Mouse (Mus musculus) cerebellum, postnatal 14 days (tissue): ENCODE data around the gene Cdk18.

ENCODE experiments used
- DNase-seq, 2 experiments: peaks; one replicate each; pipeline ENCODE4 v3.0.0; 2021; ENCODE audit warnings: mixed read lengths in 2 of 2

Cdk18 gene

DNA sequence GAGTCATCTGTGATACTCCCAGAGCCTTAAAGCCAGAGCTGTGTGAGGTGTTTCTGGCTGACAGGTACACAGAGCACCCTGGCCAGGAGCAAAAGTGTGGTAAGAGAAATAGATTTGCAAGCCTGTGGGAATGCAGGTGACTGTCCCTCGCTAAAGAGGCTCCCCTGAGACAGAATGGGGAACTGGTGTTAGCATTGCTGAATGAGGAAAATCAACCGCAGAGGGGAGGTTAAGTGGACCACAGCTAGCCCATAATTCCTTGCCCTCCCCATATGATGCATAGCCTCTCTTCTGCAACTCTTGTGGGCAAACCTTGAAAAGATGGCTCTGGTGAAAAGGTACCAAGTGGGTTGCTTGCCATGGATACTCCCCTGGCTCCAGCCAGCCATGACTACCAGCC lies 9.9 kb upstream of the Cdk18 start:
- no peak for DNase-seq

GRCm38 (mm10) chr1:132145973-132146685 lies 6.6 kb upstream of the Cdk18 start:
- peak in 1 of 2 experiments; percentile 55 for DNase-seq

GRCm38 (mm10) chr1:132144837-132145236 lies 5.4 kb upstream of the Cdk18 start:
- peak in 1 of 2 experiments; percentile 55 for DNase-seq

- peak in 1 of 2 experiments; percentile 50 for DNase-seq
These were observed 4.7 kb upstream of the Cdk18 start for GRCm38 (mm10) chr1:132144223-132144622.

- DNase-seq, result no peak
These were observed 4.2 kb upstream of the Cdk18 start for GRCm38 (mm10) chr1:132143730-132144129.

- DNase-seq, result peak in 1 of 2 experiments; percentile 50
These were observed 3.6 kb upstream of the Cdk18 start for GRCm38 (mm10) chr1:132143079-132143478.

DNA sequence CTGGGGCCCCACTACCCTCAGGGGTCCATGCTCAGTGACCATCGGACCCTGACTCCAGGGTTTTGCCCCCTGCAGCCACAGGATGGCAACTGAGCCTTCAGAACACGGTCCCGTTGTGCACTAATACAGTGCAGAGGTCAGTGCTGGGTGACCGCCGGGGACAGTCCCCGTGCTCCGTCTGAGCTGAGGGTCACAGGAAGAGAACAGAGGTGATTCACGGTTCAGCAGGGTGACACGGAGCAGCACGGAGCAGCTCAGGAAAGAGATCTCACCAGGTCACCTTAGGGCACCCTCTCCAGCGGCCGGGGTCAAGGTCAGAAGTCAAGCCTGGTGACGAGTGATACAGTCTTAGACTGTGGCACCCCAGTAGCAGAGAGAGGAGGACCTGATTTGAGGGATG lies 2.3 kb upstream of the Cdk18 start:
- DNase-seq, result no peak

DNA sequence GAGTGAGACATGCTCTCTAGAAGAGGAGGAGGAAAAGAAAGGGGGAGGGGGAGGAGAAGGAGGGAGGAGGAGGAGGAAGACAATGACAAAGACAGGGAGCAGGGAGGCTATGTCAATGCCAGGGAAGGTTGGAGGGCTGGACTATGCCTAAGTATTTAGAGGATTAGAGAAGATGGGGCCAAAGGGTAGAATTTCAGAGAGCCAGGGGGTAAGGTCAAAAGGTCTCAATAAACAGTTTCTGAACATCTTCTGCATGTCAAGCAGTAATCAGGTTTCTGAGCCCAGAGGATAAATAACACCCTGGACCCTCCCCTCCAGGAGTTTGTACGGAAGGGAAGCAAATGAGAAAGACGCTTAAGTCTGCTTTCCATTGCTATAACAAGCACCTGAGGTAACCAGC lies 1.7 kb upstream of the Cdk18 start:
- no peak for DNase-seq

GRCm38 (mm10) chr1:132140574-132140973 lies 1.1 kb upstream of the Cdk18 start:
- DNase-seq, result no peak

DNA sequence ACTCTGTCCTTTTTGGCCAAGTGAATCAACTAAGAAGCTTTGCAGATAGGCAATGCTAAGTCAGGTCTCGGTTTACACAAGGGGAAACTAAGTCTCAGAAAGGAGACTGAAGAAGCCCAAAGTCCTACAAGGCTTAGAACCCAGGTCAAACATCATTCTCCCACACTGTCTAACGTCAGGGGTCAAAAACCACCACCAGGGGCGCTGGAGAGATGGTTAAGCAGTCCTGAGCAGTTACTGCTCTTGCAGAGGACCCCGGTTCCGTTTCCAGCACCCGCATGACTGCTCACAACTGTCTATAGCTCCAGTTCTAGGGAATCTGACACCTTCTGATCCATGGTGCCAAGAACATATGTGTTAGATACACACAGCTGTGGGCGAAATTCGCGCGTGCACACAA lies 687 bp upstream of the Cdk18 start:
- peak; percentile 66 to 84 for DNase-seq

GRCm38 (mm10) chr1:132138576-132139415 lies 688 bp downstream of the Cdk18 start:
- DNase-seq, result no peak

- DNase-seq, result no peak
These were observed 1.4 kb downstream of the Cdk18 start for GRCm38 (mm10) chr1:132137935-132138575.

- no peak for DNase-seq
These were observed 2.6 kb downstream of the Cdk18 start for GRCm38 (mm10) chr1:132136847-132137246.

GRCm38 (mm10) chr1:132135631-132136030 lies 3.9 kb downstream of the Cdk18 start:
- DNase-seq, result no peak

- DNase-seq, result no peak
These were observed 11.2 kb downstream of the Cdk18 start for GRCm38 (mm10) chr1:132128311-132128710.

DNA sequence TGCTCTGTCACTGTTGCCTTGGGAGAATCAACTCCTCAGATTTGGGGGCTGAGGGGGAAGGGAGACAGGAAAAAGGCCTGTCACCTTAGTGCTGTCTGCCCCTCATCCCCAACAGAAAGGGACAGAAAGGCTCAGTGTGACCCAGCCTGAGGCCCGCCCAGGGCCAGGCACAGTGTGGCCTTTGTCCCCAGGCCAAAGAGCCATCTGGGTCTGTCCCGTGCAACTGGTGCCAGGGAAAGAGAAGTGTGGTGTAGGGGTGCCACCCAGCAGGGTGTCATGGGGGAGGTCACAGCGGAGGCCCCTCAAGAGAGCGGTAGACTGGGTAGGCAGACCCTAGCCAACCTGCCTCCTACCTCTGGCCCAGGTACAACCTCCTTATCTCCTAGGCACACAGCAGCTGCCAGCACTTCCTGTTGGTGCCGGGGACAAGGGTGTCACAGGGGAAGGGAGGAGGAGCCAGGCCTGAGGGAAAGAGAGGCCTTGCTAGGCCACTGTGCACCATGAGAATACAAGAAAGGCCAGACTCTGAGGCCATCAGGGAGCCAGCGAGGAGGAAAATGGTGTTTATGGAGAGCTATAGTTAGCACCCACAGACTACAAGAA lies 13.6 kb downstream of the Cdk18 start:
- no peak for DNase-seq

GRCm38 (mm10) chr1:132125249-132125648 lies 14.2 kb downstream of the Cdk18 start:
- DNase-seq, result peak; percentile 47 to 57

DNA sequence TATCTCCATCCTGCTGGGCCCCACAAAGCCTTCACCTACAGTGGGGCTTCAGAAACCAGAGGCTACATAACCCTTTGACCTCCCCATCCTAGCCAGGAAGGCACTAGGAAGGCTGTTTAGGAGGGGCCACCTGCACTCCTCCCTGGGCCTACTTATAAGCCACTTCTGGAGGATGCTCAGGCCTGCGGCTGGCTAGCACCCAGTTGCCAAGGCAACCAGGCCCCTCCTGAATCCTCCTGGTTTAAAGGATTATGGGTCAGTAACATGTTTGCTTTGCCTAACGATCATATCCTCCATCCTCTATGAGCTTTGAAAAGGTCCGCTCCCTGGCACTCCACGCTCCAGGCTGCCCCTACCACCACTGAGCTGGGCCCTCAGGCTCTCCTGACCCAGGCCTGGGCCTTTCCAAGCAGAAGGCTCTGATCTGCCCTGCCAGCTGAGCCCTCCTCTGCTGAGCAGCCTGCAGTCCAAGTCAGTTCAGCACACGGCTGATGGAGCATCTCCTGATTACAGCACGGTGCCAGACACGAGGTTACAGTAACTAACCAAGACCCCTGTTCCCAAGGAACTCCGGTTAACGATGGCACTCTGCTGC lies 16.0 kb downstream of the Cdk18 start:
- DNase-seq, result peak; percentile 53 to 63

GRCm38 (mm10) chr1:132121895-132122294 lies 17.6 kb downstream of the Cdk18 start:
- no peak for DNase-seq

DNA sequence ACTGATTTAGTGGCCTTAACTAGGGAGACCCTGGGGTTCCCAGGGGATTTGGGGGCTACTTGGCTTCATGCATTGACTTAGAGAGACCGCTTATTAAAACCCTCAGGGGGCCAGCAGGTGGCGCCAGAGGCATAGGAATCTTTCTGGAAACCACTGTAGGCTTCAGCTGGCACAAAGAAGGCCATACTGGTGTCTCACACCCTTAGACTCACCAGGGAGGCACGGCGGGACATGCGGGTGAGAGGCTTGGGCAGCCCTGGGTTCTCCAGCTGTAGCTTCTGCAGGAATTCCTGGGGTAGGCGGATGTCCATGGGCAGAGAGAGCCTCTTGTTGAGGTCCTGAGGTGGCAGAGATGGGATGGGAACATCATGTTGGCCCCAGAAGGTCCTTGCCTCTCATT lies 18.2 kb downstream of the Cdk18 start:
- peak; percentile 93 to 95 for DNase-seq

DNA sequence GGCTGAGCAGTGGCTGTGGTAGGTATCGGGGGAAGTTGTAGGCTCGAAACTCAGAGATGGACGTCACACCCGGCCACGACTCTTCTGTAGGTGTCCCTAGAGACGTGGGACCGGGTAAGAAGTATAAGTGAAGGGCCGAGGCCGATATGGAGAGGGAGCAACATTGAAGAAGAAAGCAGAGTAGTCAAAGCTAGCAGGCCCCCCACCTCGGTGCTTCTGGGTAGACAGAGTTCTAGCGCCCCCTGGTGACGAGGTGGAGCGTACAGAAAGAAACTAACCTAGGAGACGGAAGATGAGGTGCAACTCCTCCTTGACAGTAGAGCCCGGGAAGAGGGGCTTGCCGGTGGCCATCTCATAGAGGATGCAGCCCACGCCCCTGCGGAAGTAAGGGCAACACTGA lies 22.9 kb downstream of the Cdk18 start:
- DNase-seq, result peak; percentile 90 to 94

- DNase-seq, result no peak
These were observed 26.4 kb downstream of the Cdk18 start for GRCm38 (mm10) chr1:132113098-132113497.

DNA sequence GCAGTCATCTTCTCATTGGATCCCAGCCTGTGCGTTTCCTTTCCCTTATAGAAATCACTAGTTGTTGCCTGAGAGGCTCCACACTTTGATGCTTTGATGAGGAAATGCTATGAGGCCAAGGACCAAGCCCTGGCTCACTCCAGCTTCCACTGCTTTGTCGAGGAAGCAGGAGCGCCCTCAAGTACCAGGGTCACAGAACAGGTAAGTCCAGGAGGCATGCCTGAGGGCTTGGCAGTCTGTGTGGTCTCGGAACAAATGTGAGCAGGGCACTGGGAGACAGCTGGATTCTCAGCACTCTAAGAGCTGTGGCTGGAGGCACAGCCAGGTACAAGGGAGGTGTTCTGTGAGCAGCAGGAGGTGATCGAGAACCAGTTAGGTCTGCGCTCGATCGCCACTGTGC lies 27.1 kb downstream of the Cdk18 start:
- DNase-seq, result no peak
